Mouse (Mus musculus) thymus, adult 2 months (tissue): ENCODE measurements at regions not wholly inside any gene's neighbourhood (a gene's known extent, or its start where the extent isn't known, plus 50 kb on each side); places are given as distances from the start of the nearest gene placed in this dataset.

Source experiments
- CTCF ChIP-seq: fragments of 200-500 bp; IDR thresholded peaks from 2 replicates; pipeline ENCODE4 v1.5.1; 2012; ENCODE audit warnings: mild to moderate bottlenecking, control low read depth, low read length, moderate library complexity, borderline replicate concordance; ENCODE audit not compliant: control insufficient read depth, poor library complexity, insufficient read depth; ENCODE audit errors: extremely low read depth
- POLR2A ChIP-seq: fragments of 200-500 bp; IDR thresholded peaks from 2 replicates; pipeline ENCODE4 v1.6.1; 2012; ENCODE audit warnings: mild to moderate bottlenecking, low read length, control low read depth, moderate library complexity; ENCODE audit not compliant: control insufficient read depth, poor library complexity, insufficient read depth; ENCODE audit errors: extremely low read depth

DNA sequence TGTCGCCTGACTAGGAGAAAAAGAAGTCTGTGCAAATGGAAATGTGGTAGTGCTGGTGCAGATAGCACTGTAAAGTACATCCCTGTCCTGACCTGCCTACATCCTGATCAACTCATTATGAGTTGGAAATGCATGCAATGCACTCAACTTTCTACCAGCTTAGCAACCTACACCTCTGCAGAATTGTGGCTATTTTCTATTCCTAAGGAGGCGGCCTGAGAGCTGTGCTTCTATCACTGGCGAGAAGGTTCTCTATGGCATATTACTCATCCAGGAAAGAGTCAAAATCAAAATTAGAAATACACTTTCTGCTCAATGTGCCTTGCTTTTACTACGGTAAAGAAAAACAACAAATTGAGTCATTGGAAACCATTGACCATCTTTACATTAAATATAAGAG, 685.4 kb upstream of the Kdm8 start:
- TF ChIP-seq CTCF = no peak
- TF ChIP-seq POLR2A = no peak
